Mouse (Mus musculus) bone marrow, adult 2 months (tissue): ENCODE results near the gene Lrch1.

ENCODE experiments used
- CTCF ChIP-seq: fragments of 200-500 bp; IDR thresholded peaks from 2 replicates; pipeline ENCODE4 v1.5.1; 2011; ENCODE audit warnings: low read length, control low read depth; ENCODE audit not compliant: control insufficient read depth, insufficient read depth
- POLR2A ChIP-seq: fragments of 200-500 bp; IDR thresholded peaks from 2 replicates; pipeline ENCODE4 v1.6.1; 2011; ENCODE audit warnings: low read depth, mild to moderate bottlenecking, control low read depth, low read length, borderline replicate concordance; ENCODE audit not compliant: control insufficient read depth

GRCm38 (mm10) chr14:74940741-74941140, 6.9 kb downstream of the Lrch1 start:
- TF ChIP-seq CTCF (no peak), POLR2A (no peak)
